Mouse (Mus musculus) limb, embryonic 15.5 days (tissue): ENCODE results near the gene Gm17428. TPM values are rescaled to one million over a fixed set of nuclear protein-coding genes. Genes with fewer than 3 reads are reported as not detected.
A peak's percentile ranks its signal among the peaks of the same experiment; 100 is the strongest.

Source experiments
- ATAC-seq: fragments of 200-750 bp; cut with Nextera tagmentation; 2 replicates; pipeline ENCODE4 v1.8.0; 2017; ENCODE audit warnings: low read depth, moderate TSS enrichment; ENCODE audit not compliant: insufficient number of reproducible peaks, low FRiP score, low TSS enrichment
- H3K27ac ChIP-seq: fragments of 300-500 bp; sonication (generic); 2 replicates; pipeline ENCODE4 v1.5.1; 2015; ENCODE audit warnings: moderate library complexity, mild to moderate bottlenecking, inconsistent platforms
- H3K27me3 ChIP-seq: fragments of 300-500 bp; sonication (generic); 2 replicates; pipeline ENCODE4 v1.6.1; 2015; ENCODE audit warnings: inconsistent platforms
- H3K36me3 ChIP-seq: fragments of 300-500 bp; sonication (generic); 2 replicates; pipeline ENCODE4 v1.6.1; 2015; ENCODE audit warnings: inconsistent platforms
- H3K4me1 ChIP-seq: fragments of 300-500 bp; sonication (generic); 2 replicates; pipeline ENCODE4 v1.6.1; 2015; ENCODE audit warnings: inconsistent platforms
- H3K4me2 ChIP-seq: fragments of 300-500 bp; sonication (generic); 2 replicates; pipeline ENCODE4 v1.6.1; 2015; ENCODE audit warnings: mild to moderate bottlenecking, inconsistent platforms
- H3K4me3 ChIP-seq: fragments of 300-500 bp; sonication (generic); 2 replicates; pipeline ENCODE4 v1.5.1; 2015; ENCODE audit warnings: mild to moderate bottlenecking, inconsistent platforms
- H3K9ac ChIP-seq: fragments of 300-500 bp; sonication (generic); 2 replicates; pipeline ENCODE4 v1.6.1; 2015; ENCODE audit warnings: inconsistent platforms
- H3K9me3 ChIP-seq: fragments of 300-500 bp; sonication (generic); 2 replicates; pipeline ENCODE4 v1.6.1; 2016; ENCODE audit warnings: inconsistent platforms
- WGBS: fragments of 180-500 bp; shearing (Covaris S2); methylation state at CpG from one replicate; pipeline ENCODE4 v1.1.7; 2015; 5-methylcytosine and 5-hydroxymethylcytosine counted together
- microRNA counts: library from miRNA; unstranded; fragments of <30 nt; microRNA quantifications from one replicate; lab custom pipeline; 2016
- microRNA-seq: library from miRNA; unstranded; fragments of <30 nt; microRNA quantifications from one replicate; pipeline ENCODE4, GENCODE M21; 2016
- polyA plus RNA-seq: library from polyadenylated mRNA; unstranded; fragments of >200 nt; fragmentation: Nextera tagmentation; extraction: Ambion mirVana; gene quantifications from 2 replicates; pipeline ENCODE4 v1.2.1, GENCODE M21; 2015

Gm17428 gene
- polyA plus RNA-seq, 1 experiment from 2014 or later: not detected

DNA sequence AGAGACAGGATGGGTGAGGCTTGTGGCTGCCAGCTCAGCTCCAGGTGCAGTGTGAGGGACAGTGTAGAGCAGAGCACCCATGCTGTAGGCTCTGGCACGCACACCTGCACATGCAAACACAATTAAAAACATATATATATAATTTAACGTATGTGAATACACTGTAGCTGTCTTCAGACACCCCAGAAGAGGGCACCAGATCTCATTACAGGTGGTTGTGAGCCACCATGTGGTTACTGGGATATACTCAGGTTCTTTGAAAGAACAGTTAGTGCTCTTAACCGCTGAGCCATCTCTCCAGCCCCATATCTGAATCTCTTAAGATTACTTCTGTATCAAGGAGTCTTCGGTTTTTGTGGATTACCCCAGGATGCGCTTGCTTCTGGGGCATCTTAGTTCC is 48.8 kb downstream of the Gm17428 start:
- H3K4me3 ChIP-seq: no peak overlapping the region
- no peak overlapping the region for H3K4me2 ChIP-seq
- no peak for ATAC-seq
- no peaks in the 10 kb centered on the region for H3K9me3 ChIP-seq
- H3K36me3 ChIP-seq: peaks cover 52% of the 10 kb centered on the region
- no peaks in the 10 kb centered on the region for H3K27me3 ChIP-seq
- H3K4me1 ChIP-seq: peaks cover 14% of the 10 kb centered on the region
- WGBS: 72% methylated on average over 5 of the region's 5 CpGs
- no peak overlapping the region for H3K9ac ChIP-seq
- no peak overlapping the region for H3K27ac ChIP-seq

MicroRNAs within 50 kb of the gene (microRNA counts, 519-probe panel; counts per million panel counts)
- microRNA mmu-miR-208a (lab: Ali Mortazavi, UCI): 2,370 counts per million, percentile 47 among the panel's probes with 10 or more counts
- 2,434 counts per million, percentile 49 among the panel's probes with 10 or more counts for microRNA mmu-miR-208b (lab: Ali Mortazavi, UCI)

Small RNA genes within 50 kb of the gene (microRNA-seq; reads per million reads assigned to microRNA genes)
- gene Mir208a (2.5 reads per million, percentile 5 among the genes with 10 or more reads in this experiment), gene Mir208b (70.4 reads per million, percentile 45 among the genes with 10 or more reads in this experiment)

Other genes with a start within 250 kb of the Gm17428 start
- 5.0 and 5.4 TPM in 2 replicates for gene Slc7a8, start 195.0 kb upstream of the Gm17428 start, polyA plus RNA-seq
- not detected in 2 replicates for gene Rnf212b, start 162.8 kb upstream of the Gm17428 start, polyA plus RNA-seq
- gene Homez, start 106.0 kb upstream of the Gm17428 start, polyA plus RNA-seq: 8.3 and 8.4 TPM in 2 replicates
- gene Ppp1r3e, start 99.4 kb upstream of the Gm17428 start, polyA plus RNA-seq: 0.94 and 1.0 TPM in 2 replicates
- 3.8 and 4.6 TPM in 2 replicates for gene Bcl2l2, start 93.6 kb upstream of the Gm17428 start, polyA plus RNA-seq
- 0.33 TPM in 1 of 2 replicates, not detected in the other for gene Gm20521, start 93.5 kb upstream of the Gm17428 start, polyA plus RNA-seq
- 83.4 and 94.3 TPM in 2 replicates for gene Pabpn1, start 84.4 kb upstream of the Gm17428 start, polyA plus RNA-seq
- 56.3 and 70.6 TPM in 2 replicates for gene Slc22a17, start 63.8 kb upstream of the Gm17428 start, polyA plus RNA-seq
- 57.2 and 58.0 TPM in 2 replicates for gene Efs, start 50.8 kb upstream of the Gm17428 start, polyA plus RNA-seq
- gene Il25, start 44.2 kb upstream of the Gm17428 start, polyA plus RNA-seq: not detected in 2 replicates
- 12.7 and 12.9 TPM in 2 replicates for gene Cmtm5, start 40.7 kb upstream of the Gm17428 start, polyA plus RNA-seq
- 2.6 and 7.7 TPM in 2 replicates for gene Myh6, start 10.0 kb upstream of the Gm17428 start, polyA plus RNA-seq
- gene Myh7, start 17.7 kb downstream of the Gm17428 start, polyA plus RNA-seq: 33.5 and 95.2 TPM in 2 replicates
- gene Ngdn, start 38.5 kb downstream of the Gm17428 start, polyA plus RNA-seq: 70.7 and 79.7 TPM in 2 replicates
- gene Zfhx2, start 115.4 kb downstream of the Gm17428 start, polyA plus RNA-seq: 4.0 and 4.8 TPM in 2 replicates
- 20.2 and 21.3 TPM in 2 replicates for gene Thtpa, start 117.9 kb downstream of the Gm17428 start, polyA plus RNA-seq
- gene Ap1g2, start 129.7 kb downstream of the Gm17428 start, polyA plus RNA-seq: 24.9 and 25.2 TPM in 2 replicates
- gene Jph4, start 140.0 kb downstream of the Gm17428 start, polyA plus RNA-seq: 1.5 and 2.1 TPM in 2 replicates
- gene Dhrs2, start 245.1 kb downstream of the Gm17428 start, polyA plus RNA-seq: 0.56 and 0.64 TPM in 2 replicates